8 mouse cellular contexts compared by ENCODE assay signal in the genomic region with DNA sequence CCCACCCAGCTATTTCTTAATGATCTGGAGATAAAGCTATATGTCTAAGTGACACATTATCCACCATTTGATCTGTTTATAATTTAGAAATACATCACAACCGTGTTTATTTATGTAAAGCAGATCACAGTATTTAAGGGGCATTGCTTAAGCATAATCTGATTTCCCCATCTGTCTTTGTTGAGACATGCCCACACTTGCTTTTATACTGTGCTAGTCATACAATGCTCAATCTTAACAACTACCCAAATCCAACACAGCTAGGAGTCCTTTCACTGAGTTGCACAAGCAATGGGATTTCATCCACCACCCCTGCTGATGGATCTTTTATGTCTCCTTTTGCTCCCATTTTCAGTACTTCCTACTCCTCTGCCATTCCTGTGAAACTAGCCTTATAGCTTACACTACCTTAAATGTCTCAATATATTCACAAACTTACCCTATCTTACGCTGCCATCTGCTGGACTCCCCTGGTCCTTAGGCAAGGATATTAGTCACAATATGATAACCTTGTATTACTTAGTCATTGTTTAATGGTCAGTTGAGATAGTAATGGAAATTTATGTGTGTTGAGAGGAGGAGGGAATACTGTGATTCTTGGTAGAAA.
DNase-seq lines count a peak whose midpoint lies in the region; ATAC-seq and TF ChIP-seq lines count a peak whose summit lies in the region.

No protein-coding gene starts in this region.

- CTCF ChIA-PET in Patski (lab: Charles Lee) = interaction anchor here (1.4 to 1.5 kb wide), 2 partner anchors 560 to 565 kb away, joined by 4 to 5 read pairs; no protein-coding TSS in a partner anchor

- DNase-seq in heart, postnatal 10 days = peak; percentile 44 to 60
- no peak for DNase-seq in Patski (ENCODE audit: low read depth, low spot score)
- DNase-seq in embryo, embryonic 11 days = peak; percentile 73
- DNase-seq in hindbrain, embryonic 11.5 days (ENCODE audit: low spot score) = peak; percentile 73
- peak; percentile 24 to 58 for DNase-seq in layer of hippocampus, postnatal 14 days (ENCODE audit: low spot score in 2 of 2)
- peak; percentile 46 for DNase-seq in stomach, postnatal 0 days (ENCODE audit: low spot score)

- 52% methylated on average over 2 of the region's 2 CpGs for WGBS in heart, embryonic 12.5 days
- whole genome bisulfite sequencing in hindbrain, embryonic 11.5 days = 64% methylated on average over 2 of the region's 2 CpGs
- WGBS in stomach, postnatal 0 days = 37% methylated on average over 2 of the region's 2 CpGs

- no peak overlapping the region for H3K9ac ChIP-seq in heart, embryonic 12.5 days
- no peak overlapping the region for H3K9ac ChIP-seq in hindbrain, embryonic 11.5 days (ENCODE audit: low read depth, low read length)
- H3K9ac ChIP-seq in stomach, postnatal 0 days (ENCODE audit: low read length) = no peak overlapping the region

- no peak for TF ChIP-seq EP300 in stomach, postnatal 0 days (optimal IDR thresholded peaks at IDR 0.05)

- no peaks in the 10 kb centered on the region for H3K36me3 ChIP-seq in heart, embryonic 12.5 days
- H3K36me3 ChIP-seq in hindbrain, embryonic 11.5 days (ENCODE audit: control insufficient read depth, insufficient read depth, low read length) = no peaks in the 10 kb centered on the region
- no peaks in the 10 kb centered on the region for H3K36me3 ChIP-seq in stomach, postnatal 0 days (ENCODE audit: control insufficient read depth, insufficient read depth, low read length)

- H3K9me3 ChIP-seq in heart, embryonic 12.5 days (replicated peaks) = no peaks in the 10 kb centered on the region
- H3K9me3 ChIP-seq in hindbrain, embryonic 11.5 days (ENCODE audit: control insufficient read depth, low read length) = no peaks in the 10 kb centered on the region
- no peaks in the 10 kb centered on the region for H3K9me3 ChIP-seq in stomach, postnatal 0 days (ENCODE audit: control insufficient read depth, low read length)

- intact Hi-C loops in heart, postnatal 10 days (cut with DNase I) = loop anchor here (1.0 to 2.0 kb wide), 2 partner anchors 560 to 1031 kb away; no protein-coding TSS in a partner anchor

- no peak overlapping the region for H3K4me3 ChIP-seq in heart, embryonic 12.5 days
- H3K4me3 ChIP-seq in hindbrain, embryonic 11.5 days (ENCODE audit: low read depth, low read length) = no peak overlapping the region
- H3K4me3 ChIP-seq in stomach, postnatal 0 days (ENCODE audit: low read depth, low read length) = no peak overlapping the region

- no peak overlapping the region for H3K4me2 ChIP-seq in heart, embryonic 12.5 days
- H3K4me2 ChIP-seq in hindbrain, embryonic 11.5 days (replicated peaks; ENCODE audit: low read depth, low read length) = no peak overlapping the region
- H3K4me2 ChIP-seq in stomach, postnatal 0 days (replicated peaks; ENCODE audit: low read depth) = no peak overlapping the region

- in situ Hi-C loops in Patski (cut with MboI; ENCODE audit: low pct_unique_long_range_greater_than_20kb) = loop anchor here (10.0 kb wide), 1 partner anchor 565 kb away; no protein-coding TSS in a partner anchor

- ATAC-seq in heart, embryonic 12.5 days (ENCODE audit: insufficient number of reproducible peaks, low FRiP score) = no peak
- peak; percentile 78 for ATAC-seq in Patski
- ATAC-seq in hindbrain, embryonic 11.5 days (ENCODE audit: low FRiP score) = 0 out of 2 replicates have a peak, but pooled peaks have one; percentile 49
- ATAC-seq in megakaryocyte-erythroid progenitor cell, adult 5-6 weeks (replicated peaks; ENCODE audit: low FRiP score, low TSS enrichment, poor library complexity, severe bottlenecking) = peak; percentile 89
- no peak; the same call in 1 of the 2 replicates for ATAC-seq in stomach, postnatal 0 days (ENCODE audit: low FRiP score, low TSS enrichment)

- POLR2A ChIA-PET in Patski (lab: Charles Lee) = no interaction called here

- H3K4me1 ChIP-seq in heart, embryonic 12.5 days (replicated peaks) = no peaks in the 10 kb centered on the region
- no peaks in the 10 kb centered on the region for H3K4me1 ChIP-seq in hindbrain, embryonic 11.5 days (replicated peaks; ENCODE audit: control insufficient read depth, insufficient read depth, low read length)
- H3K4me1 ChIP-seq in stomach, postnatal 0 days (replicated peaks; ENCODE audit: control insufficient read depth, insufficient read depth) = no peaks in the 10 kb centered on the region

- no peak overlapping the region for H3K27ac ChIP-seq in heart, embryonic 12.5 days (ENCODE audit: poor library complexity, severe bottlenecking)
- H3K27ac ChIP-seq in hindbrain, embryonic 11.5 days (ENCODE audit: low read depth, low read length) = no peak overlapping the region
- H3K27ac ChIP-seq in stomach, postnatal 0 days (replicated peaks) = no peak overlapping the region

- peak; percentile 47 for TF ChIP-seq CTCF in Patski (IDR thresholded peaks at IDR 0.05)
- TF ChIP-seq CTCF in stomach, postnatal 0 days (IDR thresholded peaks at IDR 0.05; ENCODE audit: low read depth) = peak; percentile 84

- no peaks in the 10 kb centered on the region for H3K27me3 ChIP-seq in heart, embryonic 12.5 days (replicated peaks)
- peaks cover 30% of the 10 kb centered on the region for H3K27me3 ChIP-seq in Patski
- no peaks in the 10 kb centered on the region for H3K27me3 ChIP-seq in hindbrain, embryonic 11.5 days (ENCODE audit: control insufficient read depth, insufficient read depth, low read length)
- H3K27me3 ChIP-seq in stomach, postnatal 0 days (ENCODE audit: control insufficient read depth, insufficient read depth, low read length) = no peaks in the 10 kb centered on the region

Comparison
In these comparisons a context has a peak if more than half of its experiments do, and no peak if none do; other contexts are left out.
1. ATAC-seq: peak in Patski (single experiment), hindbrain, embryonic 11.5 days (single experiment) and megakaryocyte-erythroid progenitor cell, adult 5-6 weeks (single experiment); none in heart, embryonic 12.5 days (single experiment) and stomach, postnatal 0 days (single experiment).